Mouse (Mus musculus) gonadal fat pad, adult 2 months (tissue): ENCODE data around the gene Prickle4. TPM values are rescaled to one million over a fixed set of nuclear protein-coding genes. Genes with fewer than 3 reads are reported as not detected.
"Not testable (repeated sequence)": the region's sequence is repeated elsewhere in the genome, so short reads cannot be mapped to it uniquely, and the experiment has no call there.

Source experiments
- DNase-seq: peaks from one replicate; pipeline ENCODE4 v3.0.0-alpha.2; 2012; ENCODE audit warnings: low read depth
- polyA plus RNA-seq: library from polyadenylated mRNA; depleted of rRNA; stranded (reverse); fragments of >200 nt; gene quantifications from 2 replicates; pipeline ENCODE4 v1.2.3, GENCODE M21; 2012; rRNA removed

The Prickle4 gene
- polyA plus RNA-seq, 1 experiment: 3.2 TPM

GRCm38 (mm10) chr17:47669166-47669565, 25.4 kb downstream of the Prickle4 start:
- no peak for DNase-seq

DNA sequence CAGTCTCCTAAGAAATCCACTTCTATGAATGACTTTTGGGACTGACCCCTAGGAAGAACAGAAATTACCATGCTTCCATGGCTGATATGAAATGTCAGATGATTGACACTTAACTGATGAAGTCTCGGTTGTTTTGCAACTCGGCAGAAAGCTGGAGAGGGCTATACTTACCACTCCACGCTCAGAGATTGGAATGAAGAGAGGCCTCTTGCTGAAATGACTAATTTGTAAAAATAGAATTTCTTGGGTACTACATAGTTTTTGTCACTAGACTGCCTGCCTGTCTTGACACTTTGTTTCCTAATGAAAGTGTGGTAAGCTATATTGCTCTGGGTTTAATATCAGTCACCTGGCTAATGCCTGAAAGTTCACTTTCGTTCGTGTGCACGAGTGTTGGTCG, 30.1 kb downstream of the Prickle4 start:
- no peak for DNase-seq

DNA sequence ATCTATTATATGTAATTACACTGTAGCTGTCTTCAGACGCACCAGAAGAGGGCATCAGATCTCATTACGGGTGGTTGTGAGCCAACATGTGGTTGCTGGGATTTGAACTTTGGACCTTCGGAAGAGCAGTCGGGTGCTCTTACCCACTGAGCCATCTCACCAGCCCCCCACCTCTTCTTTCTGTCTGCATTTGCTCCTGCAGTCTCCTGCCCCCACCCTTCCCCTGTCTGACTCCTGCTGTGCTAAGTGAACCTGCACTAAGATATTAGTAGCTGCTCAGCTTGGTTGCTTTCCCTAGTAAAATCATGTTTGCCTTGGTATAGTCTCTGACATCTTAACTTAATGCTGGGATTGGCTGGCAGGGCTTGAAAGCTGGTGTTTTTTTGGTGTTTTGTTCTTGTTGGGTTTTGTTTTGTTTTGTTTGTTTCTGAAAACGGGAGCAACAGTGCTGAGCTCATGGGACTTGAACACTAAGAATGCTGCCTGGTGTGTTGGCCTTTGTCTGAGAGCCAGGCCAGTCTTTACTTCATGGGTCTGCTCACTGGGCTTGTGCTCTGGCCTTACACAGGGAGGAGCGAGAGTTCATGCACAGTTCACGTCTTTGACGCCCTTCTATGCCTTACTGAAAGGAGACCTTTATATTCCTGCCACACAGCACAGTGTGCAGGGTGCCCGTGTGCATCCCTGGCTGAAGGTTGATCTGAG, 31.4 kb downstream of the Prickle4 start:
- DNase-seq: no peak

DNA sequence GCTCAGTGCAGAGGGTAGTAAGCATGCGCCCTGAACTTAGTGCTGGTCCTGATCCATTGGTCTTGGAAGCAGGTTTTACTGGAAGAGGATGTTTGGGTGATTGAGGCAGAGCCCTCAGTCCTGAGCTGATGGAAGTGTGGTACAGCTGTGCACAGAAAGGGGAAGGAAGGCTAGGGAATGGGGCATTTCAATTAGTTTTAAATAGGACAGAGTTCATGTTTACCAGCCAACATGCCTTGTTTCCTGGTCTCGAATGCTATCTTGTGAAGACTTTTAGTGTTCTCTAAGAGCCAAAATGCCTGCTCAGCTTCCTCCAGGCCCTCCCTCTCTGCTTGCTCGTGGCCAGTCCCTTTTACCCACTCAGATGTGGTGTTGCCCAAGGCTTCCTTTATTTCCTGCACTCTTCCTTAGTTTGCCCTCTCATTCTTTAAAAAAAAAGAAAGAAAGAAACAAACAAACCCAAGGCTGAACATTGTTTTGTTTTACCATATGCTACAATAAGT, 35.7 kb downstream of the Prickle4 start:
- no peak for DNase-seq

GRCm38 (mm10) chr17:47657901-47658300, 36.6 kb downstream of the Prickle4 start:
- no peak for DNase-seq

DNA sequence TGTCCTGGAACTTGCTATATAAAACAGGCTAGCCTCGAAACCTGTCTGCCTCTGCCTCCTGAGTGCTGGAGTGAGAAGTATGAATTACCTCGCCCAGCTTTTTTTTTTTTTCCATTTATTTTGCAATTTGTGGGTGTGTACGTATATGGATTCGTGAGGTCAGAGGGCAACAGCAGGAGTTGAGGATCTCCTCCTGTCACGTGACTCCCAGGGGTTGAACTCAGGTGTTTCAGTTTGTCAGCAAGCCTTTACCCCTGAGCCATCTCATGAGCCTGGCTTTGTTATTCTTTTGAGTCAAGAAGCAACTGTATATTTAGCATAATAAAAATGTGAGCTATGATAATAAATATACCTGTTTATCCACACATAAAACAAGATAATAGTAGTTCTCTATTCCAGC, 38.8 kb downstream of the Prickle4 start:
- no peak for DNase-seq

DNA sequence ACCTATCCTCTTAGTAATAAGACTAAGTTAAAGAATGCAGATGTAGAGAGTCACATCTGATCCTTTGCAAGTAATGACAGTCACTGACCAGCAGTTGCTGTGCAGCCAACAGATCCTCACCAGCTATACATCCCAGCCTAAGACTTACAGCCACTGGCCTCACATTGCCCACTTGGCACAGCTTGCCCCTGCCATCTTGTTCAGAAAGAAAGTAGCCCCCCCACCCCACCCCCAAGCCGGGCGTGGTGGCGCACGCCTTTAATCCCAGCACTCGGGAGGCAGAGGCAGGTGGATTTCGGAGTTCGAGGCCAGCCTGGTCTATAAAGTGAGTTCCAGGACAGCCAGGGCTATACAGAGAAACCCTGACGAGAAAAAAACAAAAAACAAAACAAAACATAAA, 40.2 kb downstream of the Prickle4 start:
- not testable (repeated sequence) for DNase-seq

DNA sequence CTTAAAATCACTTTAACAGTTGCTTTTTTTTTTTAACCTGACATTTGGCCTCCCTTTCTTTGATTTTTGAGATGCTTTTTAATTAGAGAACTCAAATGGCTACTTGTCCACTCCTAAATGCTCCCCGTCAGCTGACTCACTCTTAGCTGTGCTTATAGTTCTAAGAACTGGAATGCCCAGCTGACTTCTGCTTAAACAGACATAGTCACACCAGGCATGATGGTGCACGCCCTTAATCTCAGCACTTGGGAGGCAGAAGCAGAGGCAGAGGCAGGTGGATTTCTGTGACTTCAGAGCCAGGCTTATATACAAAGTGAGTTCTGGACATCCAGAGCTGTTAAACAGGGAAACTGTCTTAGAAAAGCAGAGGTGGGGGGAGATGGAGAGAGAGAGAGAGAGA, 42.6 kb downstream of the Prickle4 start:
- no peak for DNase-seq

DNA sequence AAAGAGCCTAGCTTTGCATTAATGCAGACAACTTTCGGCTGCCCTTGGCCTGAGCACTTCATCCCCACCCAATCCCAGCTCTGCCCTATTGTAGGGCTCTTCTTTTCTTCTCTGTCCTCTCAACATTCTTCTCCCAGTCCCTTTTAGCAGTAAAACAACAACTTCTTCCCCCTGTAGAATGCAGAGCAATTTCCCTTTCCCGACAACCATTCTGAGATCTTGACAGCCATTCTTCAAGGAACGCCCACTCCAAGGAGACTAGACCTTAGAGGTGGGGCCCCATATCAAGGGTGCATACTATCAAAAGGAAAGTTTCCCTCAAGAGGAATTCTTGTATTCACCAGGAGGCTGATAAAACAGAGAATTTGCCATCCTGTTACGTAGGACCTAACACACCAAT, 45.6 kb downstream of the Prickle4 start:
- DNase-seq: no peak

DNA sequence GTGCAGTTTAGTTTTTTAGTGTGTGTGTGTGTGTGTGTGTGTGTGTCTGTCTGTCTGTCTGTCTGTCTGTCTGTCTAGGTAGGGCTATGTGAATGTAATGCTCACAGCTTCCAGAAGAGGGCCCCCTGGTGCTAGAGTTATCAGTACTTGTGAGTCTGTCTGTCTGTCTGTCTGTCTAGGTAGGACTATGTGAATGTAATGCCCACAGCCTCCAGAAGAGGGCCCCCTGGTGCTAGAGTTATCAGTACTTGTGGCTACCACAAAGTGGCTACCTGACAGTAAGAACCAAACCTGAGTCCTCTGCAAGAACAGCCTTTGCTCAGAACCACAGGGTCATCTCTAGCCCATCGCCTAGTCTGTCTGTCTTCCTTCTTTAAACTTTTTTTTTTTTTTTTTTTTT, 47.9 kb downstream of the Prickle4 start:
- no peak for DNase-seq

DNA sequence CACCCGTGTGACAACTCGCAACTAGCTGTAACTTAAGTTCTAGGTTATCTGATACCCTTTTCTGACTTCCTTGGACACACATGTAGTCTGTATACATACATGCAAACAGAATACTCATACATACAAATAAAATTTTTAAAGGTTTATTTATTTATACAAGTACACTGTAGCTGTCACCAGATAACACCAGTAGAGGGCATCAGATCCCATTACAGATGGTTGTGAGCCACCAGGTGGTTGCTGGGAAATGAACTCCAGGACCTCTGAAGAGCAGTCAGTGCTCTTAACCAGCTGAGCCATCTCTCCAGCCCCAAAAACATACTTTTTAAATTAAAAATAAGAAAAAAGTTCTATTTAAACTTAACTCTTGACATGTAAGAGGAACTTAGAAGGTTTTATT, 51.5 kb downstream of the Prickle4 start:
- DNase-seq: no peak

Other genes with a start within 250 kb of the Prickle4 start
- 22.7 and 23.1 TPM in 2 replicates for gene Taf8, start 192.4 kb downstream of the Prickle4 start, polyA plus RNA-seq
- gene Ccnd3, start 189.7 kb downstream of the Prickle4 start, polyA plus RNA-seq: 164 and 194 TPM in 2 replicates
- gene Bysl, start 83.2 kb downstream of the Prickle4 start, polyA plus RNA-seq: 9.5 and 9.8 TPM in 2 replicates
- gene Med20, start 83.2 kb downstream of the Prickle4 start, polyA plus RNA-seq: 28.7 and 35.4 TPM in 2 replicates
- gene Gm20517, start 83.1 kb downstream of the Prickle4 start, polyA plus RNA-seq: 0.81 and 1.2 TPM in 2 replicates
- 8.3 and 8.4 TPM in 2 replicates for gene Usp49, start 64.0 kb downstream of the Prickle4 start, polyA plus RNA-seq
- gene Tomm6, start 6.3 kb downstream of the Prickle4 start, polyA plus RNA-seq: 98.7 and 117 TPM in 2 replicates
- 10.2 and 11.6 TPM in 2 replicates for gene Frs3, start 5.7 kb downstream of the Prickle4 start, polyA plus RNA-seq
- gene Gm21981, start 281 bp downstream of the Prickle4 start, polyA plus RNA-seq: 1.5 and 2.7 TPM in 2 replicates
- gene Pgc, start 32.1 kb upstream of the Prickle4 start, polyA plus RNA-seq: 0.27 and 0.44 TPM in 2 replicates
- 18.6 and 22.1 TPM in 2 replicates for gene Tfeb, start 42.3 kb upstream of the Prickle4 start, polyA plus RNA-seq
- gene Mdfi, start 140.0 kb upstream of the Prickle4 start, polyA plus RNA-seq: 11.0 and 11.2 TPM in 2 replicates
- gene Foxp4, start 229.9 kb upstream of the Prickle4 start, polyA plus RNA-seq: 27.9 and 32.3 TPM in 2 replicates